Mouse (Mus musculus): ENCODE data around the gene Cnp. TPM values are rescaled to one million over a fixed set of nuclear protein-coding genes. Genes with fewer than 3 reads are reported as not detected.

Cnp gene
- polyA plus RNA-seq, 1 experiment from 2014 or later: 38.9 TPM

DNA sequence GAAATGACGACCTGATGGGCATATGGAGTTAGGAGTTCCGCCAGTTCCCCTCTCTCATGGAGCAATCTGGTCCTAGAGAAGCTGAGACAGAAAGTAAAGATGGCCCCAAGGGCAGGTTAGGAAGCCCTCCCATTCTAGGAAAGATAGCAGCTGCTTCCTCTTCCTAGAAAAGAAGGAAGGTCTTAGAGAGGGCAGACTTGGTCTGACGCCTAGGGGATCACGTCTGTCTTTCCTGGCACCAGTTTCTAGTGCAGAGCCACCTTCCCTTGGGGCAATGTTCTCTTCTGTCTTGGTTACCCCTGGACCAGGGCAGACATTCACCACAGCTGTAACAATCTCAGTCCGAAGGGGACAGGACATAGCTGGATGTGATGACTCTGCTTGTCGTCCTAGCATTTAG lies 26.6 kb upstream of the Cnp start:
- no peak overlapping the region for H3K27ac ChIP-seq (ENCODE audit: low read length)
- ATAC-seq (ENCODE audit: insufficient read depth, low FRiP score): no peak
- H3K4me2 ChIP-seq (ENCODE audit: low read depth, low read length): no peak overlapping the region
- no peaks in the 10 kb centered on the region for H3K9me3 ChIP-seq (replicated peaks; ENCODE audit: control insufficient read depth, low read length)
- peaks cover 10% of the 10 kb centered on the region for H3K4me1 ChIP-seq (ENCODE audit: control insufficient read depth, insufficient read depth, low read length)
- no peak overlapping the region for H3K4me3 ChIP-seq (replicated peaks; ENCODE audit: low read length)
- no peaks in the 10 kb centered on the region for H3K27me3 ChIP-seq (ENCODE audit: control insufficient read depth, insufficient read depth, low read length)
- WGBS: 74% methylated on average over 6 of the region's 6 CpGs
- no peak overlapping the region for H3K9ac ChIP-seq (ENCODE audit: low read length)
- no peaks in the 10 kb centered on the region for H3K36me3 ChIP-seq (ENCODE audit: control insufficient read depth, insufficient read depth, low read length)

DNA sequence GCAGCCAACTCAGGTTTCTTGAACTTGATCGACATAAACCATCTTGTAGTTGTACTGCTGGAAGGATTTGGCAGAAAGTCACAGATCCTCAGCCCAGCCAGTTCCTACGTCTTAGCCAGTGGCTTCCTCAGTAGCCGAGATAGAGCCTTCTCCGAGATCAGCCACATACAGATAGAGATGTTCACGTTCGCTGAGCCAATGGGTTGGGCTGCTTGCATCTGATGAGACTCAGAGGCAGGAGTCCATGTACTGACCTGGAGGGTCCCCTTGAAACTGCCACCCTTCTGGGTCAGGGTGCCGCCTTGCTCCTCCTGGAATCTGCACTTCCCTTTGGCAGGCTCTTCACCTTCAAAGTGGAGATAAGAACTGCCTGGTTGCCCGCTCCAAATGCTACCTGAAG lies 25.2 kb upstream of the Cnp start:
- WGBS: 67% methylated on average over 8 of the region's 8 CpGs
- Histone ChIP-seq H3K4me2 (ENCODE audit: low read depth, low read length) (no peak overlapping the region), H3K27ac (ENCODE audit: low read length) (no peak overlapping the region), H3K27me3 (ENCODE audit: control insufficient read depth, insufficient read depth, low read length) (no peaks in the 10 kb centered on the region), H3K4me1 (ENCODE audit: control insufficient read depth, insufficient read depth, low read length) (peaks cover 10% of the 10 kb centered on the region), H3K4me3 (replicated peaks; ENCODE audit: low read length) (no peak overlapping the region), H3K36me3 (ENCODE audit: control insufficient read depth, insufficient read depth, low read length) (no peaks in the 10 kb centered on the region), H3K9ac (ENCODE audit: low read length) (no peak overlapping the region), H3K9me3 (replicated peaks; ENCODE audit: control insufficient read depth, low read length) (no peaks in the 10 kb centered on the region)
- no peak for ATAC-seq (ENCODE audit: insufficient read depth, low FRiP score)

DNA sequence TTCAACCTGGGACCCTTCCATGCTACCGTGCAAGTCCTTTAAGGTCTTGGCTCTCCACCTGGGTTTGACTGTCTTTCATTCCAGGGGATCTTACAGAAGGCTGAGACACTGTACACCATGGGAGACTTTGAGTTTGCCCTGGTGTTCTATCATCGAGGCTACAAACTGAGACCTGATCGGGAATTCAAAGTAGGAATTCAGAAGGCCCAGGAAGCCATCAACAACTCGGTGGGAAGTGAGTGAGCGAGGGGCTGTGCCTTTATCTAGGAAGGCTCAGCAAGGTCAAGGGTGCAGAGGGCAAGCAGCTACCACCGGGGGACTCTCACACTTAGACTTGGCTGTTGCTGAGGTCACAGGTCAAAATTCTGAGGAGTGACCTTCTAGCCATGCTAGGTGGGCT lies 24.6 kb upstream of the Cnp start:
- no peak overlapping the region for H3K9ac ChIP-seq (ENCODE audit: low read length)
- H3K4me1 ChIP-seq (ENCODE audit: control insufficient read depth, insufficient read depth, low read length): peaks cover 6% of the 10 kb centered on the region
- no peaks in the 10 kb centered on the region for H3K9me3 ChIP-seq (replicated peaks; ENCODE audit: control insufficient read depth, low read length)
- no peak overlapping the region for H3K27ac ChIP-seq (ENCODE audit: low read length)
- no peak overlapping the region for H3K4me3 ChIP-seq (replicated peaks; ENCODE audit: low read length)
- WGBS: 68% methylated on average over 6 of the region's 6 CpGs
- ATAC-seq (ENCODE audit: insufficient read depth, low FRiP score): no peak
- H3K36me3 ChIP-seq (ENCODE audit: control insufficient read depth, insufficient read depth, low read length): no peaks in the 10 kb centered on the region
- H3K4me2 ChIP-seq (ENCODE audit: low read depth, low read length): no peak overlapping the region
- H3K27me3 ChIP-seq (ENCODE audit: control insufficient read depth, insufficient read depth, low read length): no peaks in the 10 kb centered on the region

DNA sequence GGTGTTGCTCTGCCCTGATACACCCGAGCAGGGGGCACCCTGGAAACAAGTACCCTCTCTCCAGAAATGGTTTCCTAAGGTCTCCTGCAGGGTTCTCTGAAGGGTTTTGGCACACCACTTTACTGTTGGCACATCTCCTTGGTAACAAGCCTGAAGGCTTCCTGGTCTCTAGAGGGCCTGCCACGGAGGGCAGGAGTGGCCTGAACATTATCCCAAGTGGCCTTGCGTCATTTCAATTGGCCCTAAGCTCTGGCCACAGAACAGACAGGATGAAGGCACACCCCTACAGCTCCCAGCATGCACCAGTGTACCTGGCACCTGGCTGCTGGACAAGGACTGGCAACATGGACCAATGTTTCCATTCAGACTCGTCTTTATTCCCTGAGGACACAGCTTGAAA lies 21.9 kb upstream of the Cnp start:
- Histone ChIP-seq H3K9me3 (replicated peaks; ENCODE audit: control insufficient read depth, low read length) (no peaks in the 10 kb centered on the region), H3K27ac (ENCODE audit: low read length) (no peak overlapping the region), H3K9ac (ENCODE audit: low read length) (no peak overlapping the region), H3K4me2 (ENCODE audit: low read depth, low read length) (no peak overlapping the region), H3K4me1 (ENCODE audit: control insufficient read depth, insufficient read depth, low read length) (no peaks in the 10 kb centered on the region), H3K27me3 (ENCODE audit: control insufficient read depth, insufficient read depth, low read length) (no peaks in the 10 kb centered on the region), H3K4me3 (replicated peaks; ENCODE audit: low read length) (no peak overlapping the region), H3K36me3 (ENCODE audit: control insufficient read depth, insufficient read depth, low read length) (no peaks in the 10 kb centered on the region)
- WGBS: 77% methylated on average over 4 of the region's 4 CpGs
- no peak for ATAC-seq (ENCODE audit: insufficient read depth, low FRiP score)

DNA sequence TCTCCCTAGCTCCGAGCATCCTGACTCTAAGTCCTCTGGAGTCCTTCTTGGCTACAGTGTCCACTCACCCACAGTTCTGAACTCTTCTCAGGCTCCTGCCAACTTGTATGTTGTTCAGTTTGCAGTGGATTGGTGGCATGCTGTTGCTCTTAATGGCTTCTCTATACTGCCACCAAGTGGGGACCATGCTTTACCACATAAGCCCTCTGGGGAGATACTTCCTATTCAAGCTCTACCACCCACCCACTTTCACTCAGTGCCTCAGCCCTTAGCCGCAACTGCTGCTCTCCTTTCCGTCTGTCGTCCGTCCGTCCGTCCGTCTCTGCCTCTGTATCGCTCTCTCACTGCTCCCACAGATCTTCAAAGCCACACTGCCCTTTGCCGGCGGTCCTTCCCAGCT lies 19.1 kb upstream of the Cnp start:
- WGBS: 14% methylated on average over 11 of the region's 11 CpGs
- Histone ChIP-seq H3K9ac (ENCODE audit: low read length) (peak overlapping the region; percentile 58; the same call in 1 of the 2 replicates), H3K36me3 (ENCODE audit: control insufficient read depth, insufficient read depth, low read length) (no peaks in the 10 kb centered on the region), H3K9me3 (replicated peaks; ENCODE audit: control insufficient read depth, low read length) (no peaks in the 10 kb centered on the region), H3K27ac (ENCODE audit: low read length) (no peak overlapping the region), H3K4me3 (replicated peaks; ENCODE audit: low read length) (no peak overlapping the region), H3K4me2 (ENCODE audit: low read depth, low read length) (peak overlapping the region; percentile 46), H3K27me3 (ENCODE audit: control insufficient read depth, insufficient read depth, low read length) (no peaks in the 10 kb centered on the region), H3K4me1 (ENCODE audit: control insufficient read depth, insufficient read depth, low read length) (no peaks in the 10 kb centered on the region)
- peak; percentile 63; the same call in 1 of the 2 replicates for ATAC-seq (ENCODE audit: insufficient read depth, low FRiP score)

DNA sequence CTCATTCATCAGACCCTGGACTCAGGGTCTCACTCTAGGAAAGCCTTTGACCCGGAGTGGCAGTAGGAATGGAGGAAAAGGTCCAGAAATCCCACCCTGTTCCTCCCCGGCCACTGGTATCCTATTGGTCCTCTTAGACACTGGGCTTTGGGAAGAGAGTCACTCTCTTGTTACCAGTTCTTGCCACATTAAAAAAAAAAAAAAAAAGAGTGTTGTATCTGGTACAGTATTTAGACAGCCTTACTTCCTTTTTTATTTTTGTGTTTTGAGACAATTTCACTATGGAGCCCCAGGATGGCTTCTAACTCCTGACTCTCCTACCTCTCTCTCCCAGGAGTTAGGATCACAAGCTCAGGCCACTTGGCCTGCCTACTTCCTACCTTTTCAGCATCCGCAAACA lies 17.1 kb upstream of the Cnp start:
- no peaks in the 10 kb centered on the region for H3K27me3 ChIP-seq (ENCODE audit: control insufficient read depth, insufficient read depth, low read length)
- H3K9ac ChIP-seq (ENCODE audit: low read length): no peak overlapping the region
- no peak overlapping the region for H3K27ac ChIP-seq (ENCODE audit: low read length)
- no peak overlapping the region for H3K4me3 ChIP-seq (replicated peaks; ENCODE audit: low read length)
- 62% methylated on average over 3 of the region's 3 CpGs for WGBS
- no peaks in the 10 kb centered on the region for H3K4me1 ChIP-seq (ENCODE audit: control insufficient read depth, insufficient read depth, low read length)
- H3K9me3 ChIP-seq (replicated peaks; ENCODE audit: control insufficient read depth, low read length): no peaks in the 10 kb centered on the region
- no peaks in the 10 kb centered on the region for H3K36me3 ChIP-seq (ENCODE audit: control insufficient read depth, insufficient read depth, low read length)
- H3K4me2 ChIP-seq (ENCODE audit: low read depth, low read length): no peak overlapping the region
- no peak for ATAC-seq (ENCODE audit: insufficient read depth, low FRiP score)

DNA sequence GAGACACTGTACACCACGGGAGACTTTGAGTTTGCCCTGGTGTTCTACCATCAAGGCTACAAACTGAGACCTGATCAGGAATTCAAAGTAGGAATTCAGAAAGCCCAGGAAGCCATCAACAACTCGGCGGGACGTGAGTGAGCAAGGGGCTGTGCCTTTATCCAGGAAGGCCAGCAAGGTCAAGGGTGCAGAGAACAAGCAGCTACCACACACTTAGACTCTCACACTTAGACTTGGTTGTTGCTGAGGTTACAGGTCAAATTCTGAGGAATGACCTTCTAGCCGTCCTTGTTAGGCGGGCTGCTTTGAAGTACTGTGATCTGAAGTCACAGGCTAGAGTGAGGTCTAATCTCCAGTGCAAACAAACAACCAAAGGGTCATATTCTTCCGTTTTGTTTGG lies 15.2 kb upstream of the Cnp start:
- Histone ChIP-seq H3K9me3 (replicated peaks; ENCODE audit: control insufficient read depth, low read length) (no peaks in the 10 kb centered on the region), H3K4me3 (replicated peaks; ENCODE audit: low read length) (no peak overlapping the region), H3K4me1 (ENCODE audit: control insufficient read depth, insufficient read depth, low read length) (no peaks in the 10 kb centered on the region), H3K27ac (ENCODE audit: low read length) (no peak overlapping the region), H3K36me3 (ENCODE audit: control insufficient read depth, insufficient read depth, low read length) (no peaks in the 10 kb centered on the region), H3K9ac (ENCODE audit: low read length) (no peak overlapping the region), H3K27me3 (ENCODE audit: control insufficient read depth, insufficient read depth, low read length) (no peaks in the 10 kb centered on the region), H3K4me2 (ENCODE audit: low read depth, low read length) (no peak overlapping the region)
- ATAC-seq (ENCODE audit: insufficient read depth, low FRiP score): no peak
- 43% methylated on average over 7 of the region's 7 CpGs for WGBS

DNA sequence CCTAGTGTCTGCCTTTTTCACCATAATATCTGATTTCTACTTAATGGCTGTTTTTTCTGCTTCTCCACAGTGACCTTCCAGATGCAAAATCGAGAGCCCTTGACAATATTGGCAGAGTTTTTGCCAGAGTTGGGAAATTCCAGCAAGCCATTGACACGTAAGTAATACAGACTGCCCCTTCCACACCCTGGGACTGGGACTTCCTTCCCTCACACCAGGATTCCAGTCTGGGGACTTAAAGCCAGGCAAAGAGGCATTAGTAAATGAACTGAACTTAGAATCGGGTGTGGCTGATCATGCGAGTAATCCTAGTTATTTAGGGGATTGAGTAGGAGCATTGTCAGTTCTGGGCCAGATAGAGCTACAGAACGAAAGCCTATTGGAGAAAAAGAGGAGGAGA lies 13.0 kb upstream of the Cnp start:
- Histone ChIP-seq H3K36me3 (ENCODE audit: control insufficient read depth, insufficient read depth, low read length) (no peaks in the 10 kb centered on the region), H3K27me3 (ENCODE audit: control insufficient read depth, insufficient read depth, low read length) (no peaks in the 10 kb centered on the region), H3K9me3 (replicated peaks; ENCODE audit: control insufficient read depth, low read length) (no peaks in the 10 kb centered on the region), H3K4me1 (ENCODE audit: control insufficient read depth, insufficient read depth, low read length) (no peaks in the 10 kb centered on the region), H3K9ac (ENCODE audit: low read length) (no peak overlapping the region), H3K4me3 (replicated peaks; ENCODE audit: low read length) (no peak overlapping the region), H3K4me2 (ENCODE audit: low read depth, low read length) (no peak overlapping the region), H3K27ac (ENCODE audit: low read length) (no peak overlapping the region)
- ATAC-seq (ENCODE audit: insufficient read depth, low FRiP score): no peak
- 57% methylated on average over 5 of the region's 5 CpGs for WGBS

DNA sequence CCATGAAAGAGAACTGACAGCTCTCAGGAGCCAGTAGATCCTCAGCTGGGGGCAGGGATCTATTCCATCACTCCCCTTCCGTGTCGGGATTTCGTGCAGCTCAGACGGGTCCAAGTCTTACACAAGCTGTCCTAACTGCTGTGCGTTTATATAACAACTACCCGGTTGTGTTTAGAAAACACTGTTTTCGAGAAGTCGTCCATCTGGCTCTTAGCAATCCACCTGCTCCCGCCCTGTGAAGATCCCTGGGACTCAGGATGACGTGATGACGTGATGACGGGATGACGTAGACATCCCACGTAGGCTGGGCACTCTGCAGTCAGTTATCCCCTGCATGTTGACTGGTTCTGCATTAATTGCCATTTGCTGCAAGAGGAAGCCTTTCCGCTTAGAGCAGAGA lies 10.4 kb upstream of the Cnp start:
- no peaks in the 10 kb centered on the region for H3K27me3 ChIP-seq (ENCODE audit: control insufficient read depth, insufficient read depth, low read length)
- H3K36me3 ChIP-seq (ENCODE audit: control insufficient read depth, insufficient read depth, low read length): no peaks in the 10 kb centered on the region
- H3K4me1 ChIP-seq (ENCODE audit: control insufficient read depth, insufficient read depth, low read length): no peaks in the 10 kb centered on the region
- H3K27ac ChIP-seq (ENCODE audit: low read length): no peak overlapping the region
- H3K9me3 ChIP-seq (replicated peaks; ENCODE audit: control insufficient read depth, low read length): no peaks in the 10 kb centered on the region
- WGBS: 55% methylated on average over 15 of the region's 15 CpGs
- H3K4me2 ChIP-seq (ENCODE audit: low read depth, low read length): no peak overlapping the region
- H3K4me3 ChIP-seq (replicated peaks; ENCODE audit: low read length): no peak overlapping the region
- H3K9ac ChIP-seq (ENCODE audit: low read length): no peak overlapping the region
- no peak for ATAC-seq (ENCODE audit: insufficient read depth, low FRiP score)

DNA sequence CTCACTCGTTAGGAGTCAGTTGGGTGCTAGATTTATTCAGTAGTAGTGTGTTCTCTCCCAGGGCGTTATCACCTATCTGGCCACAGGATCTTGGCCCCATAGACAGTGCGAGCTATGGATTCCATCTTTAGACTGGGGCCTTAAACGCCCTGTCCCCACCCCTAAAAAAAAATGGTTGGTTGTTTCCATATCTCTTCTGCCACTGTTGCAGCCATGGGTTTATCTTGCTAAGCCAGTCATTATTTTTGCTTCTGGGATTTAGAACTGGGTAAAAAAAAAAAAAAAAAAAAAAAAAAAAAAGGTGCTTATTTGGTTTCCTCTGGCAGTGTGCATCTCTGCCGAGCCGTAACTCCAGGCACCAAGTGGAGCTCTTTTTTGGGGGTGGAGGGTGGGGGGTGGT lies 10.0 kb upstream of the Cnp start:
- no peak overlapping the region for H3K4me3 ChIP-seq (replicated peaks; ENCODE audit: low read length)
- 81% methylated on average over 6 of the region's 6 CpGs for WGBS
- ATAC-seq (ENCODE audit: insufficient read depth, low FRiP score): no peak

More for the DNA sequence above, 10.0 kb upstream of the Cnp start:
- Histone ChIP-seq H3K9me3 (replicated peaks; ENCODE audit: control insufficient read depth, low read length) (no peaks in the 10 kb centered on the region), H3K36me3 (ENCODE audit: control insufficient read depth, insufficient read depth, low read length) (no peaks in the 10 kb centered on the region), H3K4me1 (ENCODE audit: control insufficient read depth, insufficient read depth, low read length) (no peaks in the 10 kb centered on the region), H3K9ac (ENCODE audit: low read length) (no peak overlapping the region), H3K27ac (ENCODE audit: low read length) (no peak overlapping the region), H3K27me3 (ENCODE audit: control insufficient read depth, insufficient read depth, low read length) (no peaks in the 10 kb centered on the region), H3K4me2 (ENCODE audit: low read depth, low read length) (no peak overlapping the region)
